Mouse (Mus musculus) small intestine, adult 2 months (tissue): ENCODE results near the gene Tmem82. TPM values are rescaled to one million over a fixed set of nuclear protein-coding genes. Genes with fewer than 3 reads are reported as not detected.

Source experiments
- H3K27ac ChIP-seq: fragments of 200-500 bp; 2 replicates; pipeline ENCODE4 v1.5.1; 2012; ENCODE audit warnings: low read depth, low read length, control low read depth, inconsistent platforms; ENCODE audit not compliant: insufficient read depth
- H3K27me3 ChIP-seq: fragments of 200-500 bp; 2 replicates; pipeline ENCODE4 v1.6.1; 2012; ENCODE audit warnings: mild to moderate bottlenecking, moderate library complexity, low read length, inconsistent platforms; ENCODE audit not compliant: control insufficient read depth, insufficient read depth
- H3K36me3 ChIP-seq: fragments of 200-500 bp; 2 replicates; pipeline ENCODE4 v1.6.1; 2012; ENCODE audit warnings: mild to moderate bottlenecking, low read length, control low read depth, inconsistent platforms; ENCODE audit not compliant: control insufficient read depth, insufficient read depth
- H3K4me1 ChIP-seq: fragments of 200-500 bp; 2 replicates; pipeline ENCODE4 v1.6.1; 2012; ENCODE audit warnings: low read length, inconsistent platforms, mixed read lengths; ENCODE audit not compliant: control insufficient read depth, insufficient read depth, insufficient read length
- H3K4me3 ChIP-seq: fragments of 200-500 bp; 2 replicates; pipeline ENCODE4 v1.5.1; 2012; ENCODE audit warnings: low read depth, mild to moderate bottlenecking, control low read depth, inconsistent platforms, low read length, moderate library complexity
- CTCF ChIP-seq: fragments of 200-500 bp; IDR thresholded peaks from 2 replicates; pipeline ENCODE4 v1.5.1; 2012; ENCODE audit warnings: low read depth, mild to moderate bottlenecking, control low read depth, inconsistent platforms, low read length, moderate library complexity, mixed read lengths; ENCODE audit not compliant: insufficient replicate concordance, insufficient read length; ENCODE audit errors: extremely low read depth
- POLR2A ChIP-seq: fragments of 200-500 bp; IDR thresholded peaks from 2 replicates; pipeline ENCODE4 v1.6.1; 2012; ENCODE audit warnings: low read depth, mild to moderate bottlenecking, control low read depth, inconsistent platforms, low read length, moderate library complexity
- WGBS: fragments of 180-500 bp; shearing (Covaris S2); methylation state at CpG from one replicate; pipeline ENCODE4 v1.1.7; 2018; 5-methylcytosine and 5-hydroxymethylcytosine counted together
- polyA plus RNA-seq: library from polyadenylated mRNA; depleted of rRNA; stranded (reverse); fragments of >200 nt; gene quantifications from 2 replicates; pipeline ENCODE4 v1.2.3, GENCODE M21; 2012

Tmem82 gene
- polyA plus RNA-seq, 1 experiment: 61.9 TPM

DNA sequence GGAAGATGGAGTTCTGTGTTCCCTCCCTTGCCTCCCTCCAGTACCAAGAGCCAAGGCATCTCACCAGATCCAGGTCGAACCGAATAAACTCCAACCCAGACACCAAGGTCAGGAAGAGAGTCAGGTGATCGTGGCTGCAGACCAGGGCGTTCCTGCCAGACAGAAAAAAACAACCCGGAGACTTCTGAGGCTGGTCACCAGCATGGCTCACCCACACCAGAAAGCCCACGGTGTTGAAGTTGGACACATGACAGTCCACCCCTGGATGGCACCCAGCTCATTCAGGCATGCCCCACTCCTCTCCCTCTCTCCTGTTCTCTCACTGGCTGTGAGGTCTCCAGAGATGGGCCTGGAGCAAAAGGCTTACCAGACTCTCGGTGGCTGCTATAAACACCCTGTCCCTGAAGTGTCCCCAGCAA lies 22.9 kb upstream of the Tmem82 start:
- Histone ChIP-seq H3K27ac (no peak overlapping the region), H3K4me3 (no peak overlapping the region), H3K36me3 (peaks cover 14% of the 10 kb centered on the region; the same call in 1 of the 2 replicates), H3K27me3 (no peaks in the 10 kb centered on the region), H3K4me1 (peaks cover 6% of the 10 kb centered on the region)
- 89% methylated on average over 7 of the region's 7 CpGs for WGBS
- no peak for TF ChIP-seq CTCF

DNA sequence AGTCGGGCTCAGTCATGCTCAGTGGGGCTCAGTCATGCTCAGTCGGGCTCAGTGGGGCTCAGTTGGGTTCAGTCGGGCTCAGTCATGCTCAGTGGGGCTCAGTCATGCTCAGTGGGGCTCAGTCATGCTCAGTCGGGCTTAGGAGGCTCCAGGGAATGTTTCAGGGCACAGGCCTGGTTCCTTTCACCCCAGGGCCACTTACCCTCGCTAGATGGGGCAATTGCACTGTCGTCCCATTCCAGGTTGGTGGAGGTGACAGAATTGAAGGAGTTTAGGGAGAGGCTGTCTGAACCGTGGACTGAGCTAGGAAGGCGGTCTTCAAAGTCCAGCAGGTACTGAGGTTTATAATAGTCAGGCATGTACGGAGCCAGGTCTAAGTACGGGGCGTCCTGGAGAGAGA lies 21.0 kb upstream of the Tmem82 start:
- no peak overlapping the region for H3K4me3 ChIP-seq
- no peaks in the 10 kb centered on the region for H3K27me3 ChIP-seq
- TF ChIP-seq POLR2A (no peak), CTCF (no peak)
- no peak overlapping the region for H3K27ac ChIP-seq
- WGBS: 75% methylated on average over 11 of the region's 11 CpGs
- peaks cover 14% of the 10 kb centered on the region; the same call in 1 of the 2 replicates for H3K36me3 ChIP-seq
- H3K4me1 ChIP-seq: peaks cover 6% of the 10 kb centered on the region

DNA sequence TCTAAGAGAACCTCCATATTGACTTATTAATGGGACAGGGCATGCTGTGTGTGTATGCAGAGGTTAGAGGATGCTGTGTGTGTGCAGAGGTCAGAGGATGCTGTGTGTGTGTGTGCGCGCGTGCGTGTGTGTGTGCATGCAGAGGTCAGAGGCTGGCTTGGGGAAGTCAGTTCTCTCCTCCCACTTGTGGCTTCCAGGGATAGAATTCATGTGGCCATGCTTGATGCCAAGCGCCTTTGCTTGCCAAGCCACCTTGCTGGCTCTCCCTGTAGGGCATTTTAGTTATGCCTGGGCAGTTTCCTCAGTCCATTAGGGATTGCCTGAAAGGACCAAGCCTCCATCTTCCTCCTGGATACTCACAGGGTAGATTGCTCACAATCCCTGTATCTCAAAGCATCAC lies 18.3 kb upstream of the Tmem82 start:
- Histone ChIP-seq H3K27ac (no peak overlapping the region), H3K27me3 (no peaks in the 10 kb centered on the region), H3K4me1 (no peaks in the 10 kb centered on the region), H3K4me3 (no peak overlapping the region), H3K36me3 (peaks cover 24% of the 10 kb centered on the region)
- TF ChIP-seq CTCF (no peak), POLR2A (no peak)
- WGBS: 91% methylated on average over 5 of the region's 5 CpGs

DNA sequence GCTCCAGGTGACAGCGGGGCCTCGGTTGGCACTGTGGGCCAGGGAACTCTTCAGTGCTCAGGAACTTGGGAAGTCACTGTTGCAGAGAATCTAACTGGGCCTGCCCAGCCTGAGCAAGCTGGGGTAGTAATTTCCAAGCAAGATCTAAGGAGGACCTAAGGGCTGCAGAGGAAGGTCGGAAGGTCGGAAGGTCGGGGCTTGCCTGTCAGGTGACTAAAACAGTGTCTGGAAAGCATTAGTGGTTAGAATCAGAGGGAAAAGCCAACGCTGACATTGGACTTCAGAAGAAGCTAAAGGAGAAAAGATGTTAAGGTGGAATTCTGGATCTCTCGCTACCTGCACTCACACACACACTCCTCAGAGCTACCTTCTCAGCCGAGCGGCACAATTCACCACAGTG lies 17.6 kb upstream of the Tmem82 start:
- no peaks in the 10 kb centered on the region for H3K27me3 ChIP-seq
- H3K4me3 ChIP-seq: no peak overlapping the region
- WGBS: 90% methylated on average over 9 of the region's 9 CpGs
- TF ChIP-seq POLR2A (no peak), CTCF (no peak)
- no peaks in the 10 kb centered on the region for H3K4me1 ChIP-seq
- peaks cover 31% of the 10 kb centered on the region for H3K36me3 ChIP-seq
- no peak overlapping the region for H3K27ac ChIP-seq

DNA sequence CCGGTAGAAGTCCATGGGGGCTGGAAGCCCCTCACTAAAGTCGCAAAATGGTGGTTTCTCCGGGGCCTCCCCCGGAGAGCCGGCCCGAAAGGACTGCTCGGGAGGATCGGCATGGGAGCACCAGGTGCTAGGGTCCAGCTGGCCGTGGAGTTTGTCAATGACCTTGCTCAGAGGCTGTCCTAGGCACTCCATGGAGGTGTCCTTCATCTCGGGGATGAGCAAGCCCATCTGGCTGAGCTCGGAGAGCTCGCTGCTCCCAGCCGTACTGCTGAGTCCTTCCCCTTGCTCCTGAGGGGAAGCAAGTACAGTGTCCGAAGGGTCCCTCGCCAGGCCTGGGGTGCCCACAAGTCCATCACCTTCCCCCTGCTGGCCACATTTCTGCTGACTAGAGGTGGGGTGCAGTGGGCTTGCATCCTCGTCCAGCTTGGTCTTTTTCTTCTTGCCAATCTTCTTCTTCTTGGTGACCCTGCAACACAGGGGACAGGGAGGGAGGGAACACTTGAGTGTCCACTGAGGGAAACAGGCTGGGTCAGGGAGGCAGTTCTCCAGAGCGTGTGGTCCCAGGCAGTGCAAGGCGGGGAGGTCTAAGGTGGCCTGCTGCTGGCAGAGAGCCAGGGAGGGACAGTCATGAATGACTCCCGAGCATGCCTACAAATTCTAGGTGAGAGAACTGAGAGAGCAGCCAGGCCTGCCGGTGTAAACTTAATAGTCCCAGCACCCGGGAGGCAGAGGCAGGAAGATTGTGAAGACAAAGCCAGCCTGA lies 13.9 kb upstream of the Tmem82 start:
- Histone ChIP-seq H3K4me3 (no peak overlapping the region), H3K27me3 (no peaks in the 10 kb centered on the region), H3K27ac (no peak overlapping the region), H3K4me1 (no peaks in the 10 kb centered on the region), H3K36me3 (peaks cover 39% of the 10 kb centered on the region)
- WGBS: 90% methylated on average over 21 of the region's 21 CpGs
- no peak for TF ChIP-seq POLR2A
- TF ChIP-seq CTCF: no peak

DNA sequence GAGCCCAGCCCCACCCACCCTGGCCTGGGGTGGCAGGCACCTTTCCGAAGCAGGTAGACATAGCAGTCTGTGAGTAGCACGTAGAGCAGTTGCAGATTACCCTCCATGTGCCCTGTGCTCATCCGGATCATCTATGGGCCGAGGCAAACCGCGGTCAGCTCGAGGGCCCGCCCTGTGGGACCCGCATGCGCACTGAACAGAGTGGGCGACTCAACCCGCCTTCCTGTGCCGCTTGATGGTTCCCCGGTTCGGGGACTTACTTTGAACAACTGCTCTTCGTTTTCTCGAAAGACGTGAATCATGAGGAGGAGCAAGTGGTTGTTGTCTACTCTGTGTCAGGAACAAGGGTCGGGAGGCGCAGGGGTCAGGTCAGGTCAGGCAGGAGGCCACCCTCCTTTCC lies 12.8 kb upstream of the Tmem82 start:
- H3K27ac ChIP-seq: no peak overlapping the region
- no peaks in the 10 kb centered on the region for H3K4me1 ChIP-seq
- TF ChIP-seq CTCF (no peak), POLR2A (no peak)
- WGBS: 97% methylated on average over 20 of the region's 20 CpGs
- H3K4me3 ChIP-seq: no peak overlapping the region
- peaks cover 37% of the 10 kb centered on the region for H3K36me3 ChIP-seq
- H3K27me3 ChIP-seq: no peaks in the 10 kb centered on the region

DNA sequence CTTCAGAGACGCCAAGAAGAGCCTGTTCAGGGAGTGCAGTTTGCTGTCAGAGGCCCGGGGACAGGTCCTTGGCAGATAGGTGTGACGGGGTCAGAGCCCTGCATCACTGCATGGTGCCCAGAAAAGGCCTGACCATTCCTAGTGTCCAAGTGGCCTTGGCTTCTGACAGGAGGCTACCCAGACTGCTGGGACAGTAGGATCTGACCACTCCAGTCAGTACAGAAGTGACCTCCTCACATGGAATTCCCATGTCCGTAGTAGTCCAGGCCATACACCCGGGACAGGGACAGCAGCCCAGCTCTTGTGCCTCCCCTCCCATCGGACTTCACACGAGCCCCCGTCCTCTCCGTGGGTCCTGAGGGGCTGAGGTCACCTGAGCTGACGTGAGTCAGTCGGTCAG lies 11.6 kb upstream of the Tmem82 start:
- TF ChIP-seq CTCF (no peak), POLR2A (no peak)
- WGBS: 90% methylated on average over 11 of the region's 11 CpGs
- Histone ChIP-seq H3K4me3 (no peak overlapping the region), H3K27ac (no peak overlapping the region), H3K36me3 (peaks cover 37% of the 10 kb centered on the region), H3K4me1 (no peaks in the 10 kb centered on the region), H3K27me3 (no peaks in the 10 kb centered on the region)
